Mouse (Mus musculus): Measurements from ENCODE around the gene Arpin. TPM values are rescaled to one million over a fixed set of nuclear protein-coding genes. Genes with fewer than 3 reads are reported as not detected.

Arpin gene
- total RNA-seq, 4 experiments from 2014 or later = 9.7 to 10.9 (median 10.0) TPM

- no peak for DNase-seq (ENCODE audit: low spot score)
These were observed 42.4 kb downstream of the Arpin start for GRCm38 (mm10) chr7:79892576-79893428.

GRCm38 (mm10) chr7:79890436-79891221 is 44.5 kb downstream of the Arpin start:
- no peak for DNase-seq (ENCODE audit: low spot score)

DNA sequence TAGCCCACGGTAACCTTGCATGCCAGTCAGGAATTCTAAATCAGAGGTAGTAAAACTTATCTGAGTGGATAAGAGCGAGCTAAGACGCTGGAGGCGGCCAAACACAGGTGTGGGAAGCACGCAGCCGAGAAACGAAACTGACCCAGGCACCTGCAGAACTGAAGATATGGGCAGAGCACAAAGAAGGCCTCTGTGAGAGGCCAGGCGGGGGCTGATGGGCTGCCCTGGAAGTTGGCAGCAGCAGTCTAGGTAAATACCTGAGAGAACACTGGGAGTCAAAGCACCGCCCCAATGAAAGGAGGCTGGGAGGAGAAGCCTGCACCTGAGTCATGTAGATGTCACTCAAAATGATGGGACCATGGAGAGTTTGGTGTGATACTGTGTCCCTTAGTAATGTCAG is 46.6 kb downstream of the Arpin start:
- no peak for DNase-seq (ENCODE audit: low spot score)

DNA sequence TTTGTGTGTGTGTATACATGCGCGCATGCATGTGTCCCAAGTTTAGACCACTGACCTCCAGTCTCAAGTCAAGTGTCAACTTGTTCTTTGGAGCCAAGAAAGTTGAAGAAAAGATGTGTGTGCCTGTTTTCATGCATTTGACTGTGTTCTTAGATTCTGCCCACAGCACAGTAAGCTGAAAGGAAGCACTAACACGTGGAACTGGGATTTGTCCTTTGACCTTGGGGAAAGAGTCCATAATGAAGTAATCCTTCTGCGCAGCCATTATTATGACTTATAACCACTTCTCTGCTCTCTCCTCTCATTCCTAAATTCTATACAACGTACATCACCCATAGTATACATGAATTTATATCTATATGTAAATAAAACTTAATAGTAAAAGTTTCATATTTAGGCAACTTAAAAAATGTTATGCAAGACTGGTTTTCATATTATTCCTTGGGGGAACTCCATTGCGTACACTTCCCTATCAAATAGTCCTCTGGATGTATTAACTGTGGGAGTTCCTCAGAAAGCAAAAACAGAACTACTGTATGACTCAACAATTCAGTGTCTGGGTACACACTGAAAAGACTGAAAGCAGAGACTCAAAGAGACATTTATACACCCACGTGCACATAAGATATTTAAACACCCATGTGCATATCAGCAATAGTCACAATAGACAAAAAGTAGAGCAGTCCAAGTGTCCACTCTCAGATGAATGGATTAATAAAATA is 51.4 kb downstream of the Arpin start:
- no peak for DNase-seq (ENCODE audit: low spot score)

GRCm38 (mm10) chr7:79881901-79882300 is 53.3 kb downstream of the Arpin start:
- DNase-seq (ENCODE audit: low spot score) = no peak

DNA sequence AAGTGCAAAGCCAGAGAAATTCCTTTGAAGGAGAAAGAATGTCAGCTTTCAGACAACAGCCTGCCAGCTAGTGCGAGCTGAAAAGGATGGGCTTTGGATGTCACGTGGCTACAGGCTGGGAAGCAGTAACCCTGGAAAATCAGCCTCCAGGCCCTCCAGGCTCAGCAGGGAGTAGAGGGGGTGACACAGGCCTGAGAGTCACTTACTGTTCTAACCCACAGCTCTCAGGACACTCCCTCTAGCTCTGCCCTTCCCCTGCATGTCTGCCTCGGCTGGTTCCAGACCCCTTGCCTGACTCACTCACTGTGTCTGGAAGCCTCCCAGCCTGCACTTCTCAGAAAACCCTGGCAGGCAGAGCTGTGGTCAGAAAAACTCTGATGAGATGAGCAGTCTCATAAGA is 54.2 kb downstream of the Arpin start:
- DNase-seq (ENCODE audit: low spot score) = peak; percentile 23

DNA sequence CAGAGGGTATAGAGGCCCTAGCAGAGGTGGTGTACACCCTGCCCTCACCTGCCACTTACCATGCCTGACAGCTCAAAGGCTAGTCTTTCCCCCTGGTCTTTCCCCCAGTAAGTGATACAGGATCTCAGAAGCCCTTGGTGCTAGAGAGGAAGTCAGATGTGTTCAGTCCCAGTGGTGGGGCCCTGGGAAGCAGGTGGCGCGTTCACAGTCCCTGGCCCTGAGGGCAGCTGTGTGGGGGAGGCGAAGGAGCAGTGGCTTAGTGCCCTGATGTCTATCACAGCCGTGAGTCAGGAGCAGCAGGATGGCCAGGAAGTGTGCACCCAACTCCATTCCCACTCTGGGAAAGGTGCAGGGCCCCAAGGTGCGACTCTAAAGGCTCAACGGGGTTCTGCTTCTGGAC is 55.1 kb downstream of the Arpin start:
- DNase-seq (ENCODE audit: low spot score) = no peak

DNA sequence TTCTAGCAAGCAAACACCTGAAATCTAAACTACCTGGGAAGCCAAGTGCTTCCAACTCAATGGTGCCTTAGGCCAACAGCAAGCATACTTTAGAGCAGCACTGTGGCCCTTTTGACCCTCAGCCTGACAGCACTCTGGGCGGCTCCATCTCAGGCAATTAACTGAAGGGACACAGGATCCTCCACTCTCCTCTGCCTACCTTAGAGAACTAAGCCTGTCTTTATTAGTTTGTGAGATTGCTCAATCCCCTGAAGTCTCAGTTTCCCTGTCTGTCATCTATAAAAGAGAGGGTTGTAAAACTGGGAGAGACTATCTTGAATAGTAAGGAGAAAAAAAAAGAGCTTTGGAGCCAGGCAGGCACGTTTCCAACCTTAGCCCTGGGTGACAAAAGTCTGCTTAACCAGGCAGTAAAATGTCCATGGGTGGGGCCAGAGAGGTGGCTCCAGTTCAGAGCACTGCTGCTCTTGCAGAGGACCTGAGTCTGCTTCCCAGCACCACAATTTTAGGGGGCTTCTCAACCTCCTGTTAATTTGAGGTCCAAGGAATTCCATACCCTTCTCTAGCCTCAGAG is 56.6 kb downstream of the Arpin start:
- no peak for DNase-seq (ENCODE audit: low spot score)

Small RNA genes within 50 kb of the gene (microRNA-seq; reads per million reads assigned to microRNA genes)
- gene Gm24541 = not detected

Other genes starting within 250 kb of the Arpin start
- gene Kif7, start 219.6 kb downstream of the Arpin start, total RNA-seq (2022) = 1 to 10 TPM; 1.2 to 1.4 (median 1.2) TPM
- 1 to 10 TPM; 4.4 to 5.6 (median 5.0) TPM for gene Plin1, start 202.5 kb downstream of the Arpin start, total RNA-seq (2022)
- gene Pex11a, start 192.2 kb downstream of the Arpin start, total RNA-seq (2022) = 10 to 100 TPM; 15.7 to 29.2 (median 22.4) TPM
- not detected for gene Wdr93, start 192.2 kb downstream of the Arpin start, total RNA-seq (2022)
- not detected for gene Mesp1, start 141.6 kb downstream of the Arpin start, total RNA-seq (2022)
- gene Mesp2, start 124.6 kb downstream of the Arpin start, total RNA-seq (2022) = under 1 TPM in 3 of 4 experiments, not detected in 1; 0.22 to 0.23 (median 0.22) TPM
- 10 to 100 TPM in 3 of 4 experiments, 1 to 10 TPM in 1; 9.2 to 16.4 (median 10.3) TPM for gene Anpep, start 74.3 kb downstream of the Arpin start, total RNA-seq (2022)
- gene Ap3s2, start 14.7 kb downstream of the Arpin start, total RNA-seq (2022) = 10 to 100 TPM; 20.6 to 28.6 (median 22.6) TPM
- gene Zfp710, start 89.5 kb upstream of the Arpin start, total RNA-seq (2022) = 10 to 100 TPM; 28.5 to 39.5 (median 31.3) TPM
- 1,000 to 10,000 TPM; 2,287 to 2,565 (median 2,388) TPM for gene Idh2, start 180.0 kb upstream of the Arpin start, total RNA-seq (2022)

Measured in heart, adult 8-10 months (tissue).